Comparison of ENCODE assay signal across 29 mouse cellular contexts in the genomic region with DNA sequence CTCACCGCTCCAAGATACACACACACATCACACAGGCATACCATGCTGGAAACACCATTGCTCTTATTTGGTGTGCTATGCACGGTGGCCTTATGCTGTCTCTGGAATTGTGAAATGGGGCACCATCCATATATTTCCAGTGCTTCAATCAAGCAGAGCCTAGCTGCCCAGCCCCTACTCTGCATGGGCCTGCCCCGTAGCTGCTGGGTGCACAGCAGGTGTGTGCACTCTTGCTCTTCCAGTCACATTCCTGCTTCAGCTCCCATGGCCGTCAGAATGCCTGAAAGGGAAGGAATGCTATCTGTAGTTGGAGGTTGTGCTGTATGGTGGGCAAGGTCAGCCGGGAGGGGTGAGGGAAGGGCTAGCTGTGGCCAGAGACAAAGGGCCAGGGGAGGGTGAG.
DNase-seq lines count a peak whose midpoint lies in the region; ATAC-seq lines count a peak whose summit lies in the region.
"Had no signal": no experiment of that assay in that cellular context is flagged by ENCODE, and none has a peak within 500 bp of the region (broad histone marks: within the 10 kb centered on the region; RNA-seq: fewer than 3 reads in every experiment).

No protein-coding gene starts in this region.

- no peak overlapping the region for H3K9ac ChIP-seq in hindbrain, embryonic 12.5 days
- no peak overlapping the region for H3K9ac ChIP-seq in midbrain, embryonic 13.5 days (replicated peaks)
- H3K9ac ChIP-seq: heart, embryonic 13.5 days; intestine, embryonic 15.5 days; limb, embryonic 13.5 days; lung, embryonic 15.5 days; midbrain, embryonic 12.5 days had no signal

- H3K27me3 ChIP-seq in hindbrain, embryonic 10.5 days (ENCODE audit: insufficient read depth, poor library complexity, severe bottlenecking) = peaks cover 97% of the 10 kb centered on the region
- H3K27me3 ChIP-seq in hindbrain, embryonic 12.5 days = peaks cover 66% of the 10 kb centered on the region
- peaks cover 99% of the 10 kb centered on the region for H3K27me3 ChIP-seq in midbrain, embryonic 10.5 days (ENCODE audit: low read depth, poor library complexity, severe bottlenecking)
- H3K27me3 ChIP-seq in midbrain, embryonic 13.5 days = peaks cover 72% of the 10 kb centered on the region

- no peak overlapping the region for H3K4me3 ChIP-seq in hindbrain, embryonic 10.5 days
- no peak overlapping the region for H3K4me3 ChIP-seq in hindbrain, embryonic 12.5 days
- H3K4me3 ChIP-seq in midbrain, embryonic 10.5 days = no peak overlapping the region
- H3K4me3 ChIP-seq in midbrain, embryonic 13.5 days (replicated peaks) = no peak overlapping the region
- H3K4me3 ChIP-seq: gastrocnemius, adult 2 months; heart, adult 2 months; heart, embryonic 13.5 days; intestine, embryonic 15.5 days; left cerebral cortex, adult 2 months; limb, embryonic 13.5 days; lung, embryonic 15.5 days; midbrain, embryonic 12.5 days had no signal

- peak overlapping the region; percentile 62 for H3K27ac ChIP-seq in hindbrain, embryonic 10.5 days
- no peak overlapping the region for H3K27ac ChIP-seq in hindbrain, embryonic 12.5 days
- H3K27ac ChIP-seq in midbrain, embryonic 10.5 days (replicated peaks) = peak overlapping the region; percentile 61; the same call in 1 of the 2 replicates
- no peak overlapping the region for H3K27ac ChIP-seq in midbrain, embryonic 13.5 days
- H3K27ac ChIP-seq: gastrocnemius, adult 2 months; heart, adult 2 months; heart, embryonic 13.5 days; hindbrain, postnatal 0 days; intestine, embryonic 15.5 days; left cerebral cortex, adult 2 months; limb, embryonic 13.5 days; lung, embryonic 15.5 days; midbrain, embryonic 12.5 days; stomach, postnatal 0 days had no signal

- H3K36me3 ChIP-seq in hindbrain, embryonic 10.5 days = no peaks in the 10 kb centered on the region
- H3K36me3 ChIP-seq in hindbrain, embryonic 12.5 days = no peaks in the 10 kb centered on the region
- H3K36me3 ChIP-seq in midbrain, embryonic 10.5 days = no peaks in the 10 kb centered on the region
- no peaks in the 10 kb centered on the region for H3K36me3 ChIP-seq in midbrain, embryonic 13.5 days
- H3K36me3 ChIP-seq: heart, embryonic 13.5 days; intestine, embryonic 15.5 days; limb, embryonic 13.5 days; lung, embryonic 15.5 days; midbrain, embryonic 12.5 days had no signal

- ATAC-seq in hindbrain, embryonic 12.5 days (ENCODE audit: low FRiP score) = no peak
- ATAC-seq in midbrain, embryonic 13.5 days = no peak
- ATAC-seq: CD4-positive, CD25-positive, alpha-beta regulatory T cell, adult 4 months; forebrain, embryonic 14.5 days; hindbrain, postnatal 0 days; intestine, embryonic 15.5 days had no signal

- H3K9me3 ChIP-seq in hindbrain, embryonic 10.5 days = no peaks in the 10 kb centered on the region
- H3K9me3 ChIP-seq in hindbrain, embryonic 12.5 days (replicated peaks) = no peaks in the 10 kb centered on the region
- no peaks in the 10 kb centered on the region for H3K9me3 ChIP-seq in midbrain, embryonic 10.5 days (replicated peaks)
- no peaks in the 10 kb centered on the region for H3K9me3 ChIP-seq in midbrain, embryonic 13.5 days
- H3K9me3 ChIP-seq: heart, embryonic 13.5 days; intestine, embryonic 15.5 days; limb, embryonic 13.5 days; lung, embryonic 15.5 days; midbrain, embryonic 12.5 days had no signal

- 45% methylated on average over 5 of the region's 5 CpGs for WGBS in hindbrain, embryonic 10.5 days
- WGBS in hindbrain, embryonic 12.5 days = 47% methylated on average over 5 of the region's 5 CpGs
- 43% methylated on average over 5 of the region's 5 CpGs for WGBS in midbrain, embryonic 10.5 days
- 43% methylated on average over 5 of the region's 5 CpGs for whole genome bisulfite sequencing in midbrain, embryonic 13.5 days

- peaks cover 24% of the 10 kb centered on the region for H3K4me1 ChIP-seq in hindbrain, embryonic 10.5 days (replicated peaks)
- 0 out of 2 replicates have a peak, but pooled peaks cover 4% of the 10 kb centered on the region for H3K4me1 ChIP-seq in hindbrain, embryonic 12.5 days
- peaks cover 15% of the 10 kb centered on the region for H3K4me1 ChIP-seq in midbrain, embryonic 10.5 days
- H3K4me1 ChIP-seq in midbrain, embryonic 13.5 days (replicated peaks) = peaks cover 6% of the 10 kb centered on the region; the same call in 1 of the 2 replicates
- H3K4me1 ChIP-seq: intestine, embryonic 15.5 days had no signal

- H3K4me2 ChIP-seq in hindbrain, embryonic 12.5 days (replicated peaks) = no peak overlapping the region
- H3K4me2 ChIP-seq in midbrain, embryonic 13.5 days (replicated peaks) = no peak overlapping the region
- H3K4me2 ChIP-seq: heart, embryonic 13.5 days; intestine, embryonic 15.5 days; limb, embryonic 13.5 days; liver, embryonic 11.5 days; lung, embryonic 15.5 days; midbrain, embryonic 12.5 days had no signal

- no peak for DNase-seq in hindbrain, embryonic 10.5 days (ENCODE audit: low spot score)
- peak; percentile 21 for DNase-seq in midbrain, embryonic 10.5 days (ENCODE audit: low spot score)
- peak; percentile 43 for DNase-seq in embryo, embryonic 10 days (ENCODE audit: low spot score)
- peak; percentile 37 for DNase-seq in mesoderm, embryonic 11.5 days (ENCODE audit: low read depth, low spot score)
- no peak for DNase-seq in gastrocnemius, postnatal 25 days
- DNase-seq: adrenal gland, postnatal 10 days; cerebellum, adult 11 months; cerebellum, adult 9-11 months; gastrocnemius, adult 2 months; heart, adult 2 months; heart, postnatal 10 days; kidney, postnatal 10 days; layer of hippocampus, adult 9-11 months; right cerebral cortex, postnatal 25 days; thymus, adult 2 months; thymus, postnatal 36 days had no signal

Comparison
In these comparisons a context has a peak if more than half of its experiments do, and no peak if none do; other contexts are left out.
1. H3K27ac ChIP-seq: peak in hindbrain, embryonic 10.5 days (single experiment) and midbrain, embryonic 10.5 days (single experiment); none in hindbrain, embryonic 12.5 days (single experiment) and midbrain, embryonic 13.5 days (single experiment).
2. DNase-seq: peak in midbrain, embryonic 10.5 days (single experiment), embryo, embryonic 10 days (single experiment) and mesoderm, embryonic 11.5 days (single experiment); none in hindbrain, embryonic 10.5 days (single experiment) and gastrocnemius, postnatal 25 days (single experiment).